Mouse (Mus musculus): ENCODE results near the gene Stum. TPM values are rescaled to one million over a fixed set of nuclear protein-coding genes. Genes with fewer than 3 reads are reported as not detected.

Gene Stum
- polyA plus RNA-seq, 1 experiment from 2014 or later = 15.6 TPM

- Histone ChIP-seq H3K27ac (no peak overlapping the region), H3K4me3 (replicated peaks; ENCODE audit: low read length) (no peak overlapping the region), H3K9me3 (ENCODE audit: control insufficient read depth, low read length) (no peaks in the 10 kb centered on the region), H3K9ac (no peak overlapping the region), H3K4me1 (replicated peaks; ENCODE audit: control insufficient read depth, insufficient read depth, low read length) (no peaks in the 10 kb centered on the region), H3K27me3 (ENCODE audit: control insufficient read depth, insufficient read depth, low read length) (no peaks in the 10 kb centered on the region), H3K36me3 (replicated peaks; ENCODE audit: control insufficient read depth, insufficient read depth) (no peaks in the 10 kb centered on the region), H3K4me2 (replicated peaks) (no peak overlapping the region)
- DNase-seq (ENCODE audit: low spot score) (no peak), ATAC-seq (ENCODE audit: low FRiP score) (no peak)
- 70% methylated on average over 4 of the region's 4 CpGs for WGBS
Measured at GRCm38 (mm10) chr1:180502566-180502965, 19.3 kb upstream of the Stum start.

GRCm38 (mm10) chr1:180500641-180501040 lies 17.3 kb upstream of the Stum start:
- Histone ChIP-seq H3K9me3 (ENCODE audit: control insufficient read depth, low read length) (no peaks in the 10 kb centered on the region), H3K4me2 (replicated peaks) (no peak overlapping the region), H3K27ac (no peak overlapping the region), H3K4me3 (replicated peaks; ENCODE audit: low read length) (no peak overlapping the region), H3K9ac (no peak overlapping the region), H3K27me3 (ENCODE audit: control insufficient read depth, insufficient read depth, low read length) (no peaks in the 10 kb centered on the region), H3K36me3 (replicated peaks; ENCODE audit: control insufficient read depth, insufficient read depth) (no peaks in the 10 kb centered on the region), H3K4me1 (replicated peaks; ENCODE audit: control insufficient read depth, insufficient read depth, low read length) (no peaks in the 10 kb centered on the region)
- WGBS = 98% methylated on average over 5 of the region's 5 CpGs
- DNase-seq (ENCODE audit: low spot score) (no peak), ATAC-seq (ENCODE audit: low FRiP score) (no peak)

- Histone ChIP-seq H3K9me3 (ENCODE audit: control insufficient read depth, low read length) (no peaks in the 10 kb centered on the region), H3K4me1 (replicated peaks; ENCODE audit: control insufficient read depth, insufficient read depth, low read length) (no peaks in the 10 kb centered on the region), H3K36me3 (replicated peaks; ENCODE audit: control insufficient read depth, insufficient read depth) (no peaks in the 10 kb centered on the region), H3K27ac (no peak overlapping the region), H3K27me3 (ENCODE audit: control insufficient read depth, insufficient read depth, low read length) (no peaks in the 10 kb centered on the region), H3K4me3 (replicated peaks; ENCODE audit: low read length) (no peak overlapping the region), H3K4me2 (replicated peaks) (no peak overlapping the region), H3K9ac (no peak overlapping the region)
- WGBS = 55% methylated on average over 4 of the region's 4 CpGs
- DNase-seq (ENCODE audit: low spot score) (no peak), ATAC-seq (ENCODE audit: low FRiP score) (no peak)
Measured at GRCm38 (mm10) chr1:180500218-180500617, 16.9 kb upstream of the Stum start.

DNA sequence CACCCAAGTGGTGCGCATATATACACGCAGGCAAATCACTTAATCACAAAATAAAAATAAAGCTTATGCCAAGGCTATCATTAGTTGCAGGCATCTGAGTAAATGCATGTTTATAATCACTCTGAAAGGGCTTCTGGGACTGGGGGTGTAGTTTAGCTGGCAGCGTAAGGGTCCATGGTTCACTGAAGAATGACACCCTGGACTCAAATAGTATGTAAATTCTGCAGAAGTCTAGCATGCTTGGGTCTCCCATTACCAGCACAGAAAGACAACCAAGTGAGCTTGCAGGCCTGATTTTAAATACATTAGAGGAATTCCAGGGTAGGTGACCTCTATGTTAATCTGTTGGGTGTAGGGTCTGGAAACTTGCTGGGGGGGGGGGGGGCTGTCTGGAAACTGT lies 16.5 kb upstream of the Stum start:
- DNase-seq (ENCODE audit: low spot score) = no peak
- no peaks in the 10 kb centered on the region for H3K9me3 ChIP-seq (ENCODE audit: control insufficient read depth, low read length)
- no peak for ATAC-seq (ENCODE audit: low FRiP score)
- H3K36me3 ChIP-seq (replicated peaks; ENCODE audit: control insufficient read depth, insufficient read depth) = no peaks in the 10 kb centered on the region
- no peak overlapping the region for H3K27ac ChIP-seq
- H3K9ac ChIP-seq = no peak overlapping the region
- H3K4me2 ChIP-seq (replicated peaks) = no peak overlapping the region
- no peaks in the 10 kb centered on the region for H3K27me3 ChIP-seq (ENCODE audit: control insufficient read depth, insufficient read depth, low read length)
- WGBS = 91% methylated on average over 3 of the region's 3 CpGs
- no peaks in the 10 kb centered on the region for H3K4me1 ChIP-seq (replicated peaks; ENCODE audit: control insufficient read depth, insufficient read depth, low read length)
- H3K4me3 ChIP-seq (replicated peaks; ENCODE audit: low read length) = no peak overlapping the region

GRCm38 (mm10) chr1:180492777-180493176 lies 9.5 kb upstream of the Stum start:
- Histone ChIP-seq H3K36me3 (replicated peaks; ENCODE audit: control insufficient read depth, insufficient read depth) (no peaks in the 10 kb centered on the region), H3K27me3 (ENCODE audit: control insufficient read depth, insufficient read depth, low read length) (no peaks in the 10 kb centered on the region), H3K4me2 (replicated peaks) (no peak overlapping the region), H3K9me3 (ENCODE audit: control insufficient read depth, low read length) (no peaks in the 10 kb centered on the region), H3K9ac (no peak overlapping the region), H3K27ac (no peak overlapping the region), H3K4me1 (replicated peaks; ENCODE audit: control insufficient read depth, insufficient read depth, low read length) (no peaks in the 10 kb centered on the region), H3K4me3 (replicated peaks; ENCODE audit: low read length) (no peak overlapping the region)
- WGBS = 72% methylated on average over 9 of the region's 9 CpGs
- ATAC-seq (ENCODE audit: low FRiP score) = no peak
- no peak for DNase-seq (ENCODE audit: low spot score)

DNA sequence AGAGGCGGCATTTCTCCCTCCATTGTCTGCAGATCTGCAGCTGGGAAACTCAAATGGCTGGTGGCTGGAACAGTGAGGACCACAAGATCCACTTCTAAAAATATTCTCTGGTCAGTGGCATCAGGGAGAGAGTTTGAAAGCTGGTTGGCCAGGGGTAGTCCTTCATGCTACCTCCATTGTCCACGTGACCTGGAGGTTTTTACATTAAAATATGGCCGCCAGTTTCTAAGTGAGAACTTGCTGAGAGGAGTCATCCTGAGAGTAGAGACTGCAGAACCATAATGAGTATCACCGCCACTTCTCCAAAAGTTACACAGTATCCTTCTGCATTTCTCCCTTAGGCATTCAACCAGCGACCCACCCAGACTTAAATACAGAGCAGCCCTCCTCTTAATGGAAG lies 2.0 kb upstream of the Stum start:
- DNase-seq (ENCODE audit: low spot score) (no peak), ATAC-seq (ENCODE audit: low FRiP score) (no peak)
- H3K27ac ChIP-seq = no peak overlapping the region
- H3K9me3 ChIP-seq (ENCODE audit: control insufficient read depth, low read length) = no peaks in the 10 kb centered on the region
- no peak overlapping the region for H3K4me2 ChIP-seq (replicated peaks)
- H3K36me3 ChIP-seq (replicated peaks; ENCODE audit: control insufficient read depth, insufficient read depth) = no peaks in the 10 kb centered on the region
- 93% methylated on average over 5 of the region's 5 CpGs for WGBS
- no peak overlapping the region for H3K9ac ChIP-seq
- H3K4me3 ChIP-seq (replicated peaks; ENCODE audit: low read length) = no peak overlapping the region
- H3K4me1 ChIP-seq (replicated peaks; ENCODE audit: control insufficient read depth, insufficient read depth, low read length) = peaks cover 12% of the 10 kb centered on the region
- peaks cover 36% of the 10 kb centered on the region for H3K27me3 ChIP-seq (ENCODE audit: control insufficient read depth, insufficient read depth, low read length)

DNA sequence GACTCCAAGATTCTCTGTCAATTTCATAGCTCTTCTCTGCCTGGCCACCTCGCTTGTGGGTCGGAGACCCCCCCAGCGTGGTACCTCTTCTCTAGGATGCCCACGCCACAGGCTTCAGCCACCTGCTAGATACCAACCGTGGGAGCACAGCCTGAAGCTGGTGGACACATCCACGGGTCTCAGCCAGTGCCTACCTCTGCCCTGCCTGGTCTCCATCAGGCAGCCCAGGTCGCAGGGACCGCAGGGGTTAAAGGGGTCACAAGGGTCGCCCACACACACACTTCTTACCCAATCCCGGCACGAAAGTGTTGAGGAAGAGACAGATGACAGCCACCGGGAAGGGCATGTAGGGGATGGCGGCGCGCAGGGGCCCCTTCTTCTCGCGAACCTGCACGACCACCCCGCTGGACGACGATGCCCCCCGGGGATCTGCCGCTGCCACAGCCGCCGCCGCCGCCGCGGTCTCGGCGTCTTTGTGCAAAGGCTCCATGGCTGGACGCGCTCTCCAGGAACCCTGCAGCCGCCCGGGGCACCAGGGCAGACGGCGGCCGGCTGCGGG lies 385 bp downstream of the Stum start:
- H3K27ac ChIP-seq = 0 out of 2 replicates have a peak overlapping the region, but pooled peaks have one; percentile 4
- H3K36me3 ChIP-seq (replicated peaks; ENCODE audit: control insufficient read depth, insufficient read depth) = no peaks in the 10 kb centered on the region
- peak overlapping the region; percentile 46 for H3K4me3 ChIP-seq (replicated peaks; ENCODE audit: low read length)
- peaks cover 12% of the 10 kb centered on the region for H3K4me1 ChIP-seq (replicated peaks; ENCODE audit: control insufficient read depth, insufficient read depth, low read length)
- DNase-seq (ENCODE audit: low spot score) = peak; percentile 37
- ATAC-seq (ENCODE audit: low FRiP score) = peak; percentile 12; the same call in 1 of the 2 replicates
- no peaks in the 10 kb centered on the region for H3K9me3 ChIP-seq (ENCODE audit: control insufficient read depth, low read length)
- peaks cover 36% of the 10 kb centered on the region for H3K27me3 ChIP-seq (ENCODE audit: control insufficient read depth, insufficient read depth, low read length)
- H3K9ac ChIP-seq = peak overlapping the region; percentile 66
- H3K4me2 ChIP-seq (replicated peaks) = peak overlapping the region; percentile 74
- 4% methylated on average over 37 of the region's 39 CpGs for WGBS

DNA sequence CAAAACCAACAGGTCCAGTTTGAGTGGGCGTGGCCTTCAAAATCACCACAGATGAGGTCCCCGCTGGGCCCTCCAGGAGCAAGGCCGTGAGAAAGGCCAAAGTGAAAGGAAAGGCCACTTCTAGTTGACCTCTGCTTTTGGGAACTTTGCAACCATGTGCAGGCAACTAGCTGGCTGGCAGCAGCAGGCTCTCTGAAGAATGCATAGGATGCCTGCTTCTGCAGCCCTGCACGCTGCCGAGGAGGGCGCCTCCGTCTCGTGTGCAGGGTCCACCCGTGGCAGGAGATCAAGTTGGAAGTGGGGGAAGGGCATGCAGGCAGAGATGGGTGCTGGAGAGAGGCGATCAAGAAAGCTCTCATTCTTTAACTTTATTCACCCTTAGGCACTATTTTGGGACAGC lies 1.3 kb downstream of the Stum start:
- no peaks in the 10 kb centered on the region for H3K9me3 ChIP-seq (ENCODE audit: control insufficient read depth, low read length)
- no peak overlapping the region for H3K27ac ChIP-seq
- no peak overlapping the region for H3K9ac ChIP-seq
- no peak for DNase-seq (ENCODE audit: low spot score)
- peak overlapping the region; percentile 74 for H3K4me2 ChIP-seq (replicated peaks)
- no peaks in the 10 kb centered on the region for H3K36me3 ChIP-seq (replicated peaks; ENCODE audit: control insufficient read depth, insufficient read depth)
- no peak for ATAC-seq (ENCODE audit: low FRiP score)
- peak overlapping the region; percentile 46 for H3K4me3 ChIP-seq (replicated peaks; ENCODE audit: low read length)
- peaks cover 36% of the 10 kb centered on the region for H3K27me3 ChIP-seq (ENCODE audit: control insufficient read depth, insufficient read depth, low read length)
- H3K4me1 ChIP-seq (replicated peaks; ENCODE audit: control insufficient read depth, insufficient read depth, low read length) = peaks cover 12% of the 10 kb centered on the region
- 8% methylated on average over 10 of the region's 10 CpGs for WGBS

GRCm38 (mm10) chr1:180481331-180481730 lies 2.0 kb downstream of the Stum start:
- Histone ChIP-seq H3K27me3 (ENCODE audit: control insufficient read depth, insufficient read depth, low read length) (peaks cover 36% of the 10 kb centered on the region), H3K4me3 (replicated peaks; ENCODE audit: low read length) (no peak overlapping the region), H3K4me1 (replicated peaks; ENCODE audit: control insufficient read depth, insufficient read depth, low read length) (peaks cover 12% of the 10 kb centered on the region), H3K9me3 (ENCODE audit: control insufficient read depth, low read length) (no peaks in the 10 kb centered on the region), H3K9ac (no peak overlapping the region), H3K36me3 (replicated peaks; ENCODE audit: control insufficient read depth, insufficient read depth) (no peaks in the 10 kb centered on the region), H3K4me2 (replicated peaks) (no peak overlapping the region), H3K27ac (no peak overlapping the region)
- ATAC-seq (ENCODE audit: low FRiP score) (no peak), DNase-seq (ENCODE audit: low spot score) (no peak)
- WGBS = 43% methylated on average over 8 of the region's 8 CpGs

DNA sequence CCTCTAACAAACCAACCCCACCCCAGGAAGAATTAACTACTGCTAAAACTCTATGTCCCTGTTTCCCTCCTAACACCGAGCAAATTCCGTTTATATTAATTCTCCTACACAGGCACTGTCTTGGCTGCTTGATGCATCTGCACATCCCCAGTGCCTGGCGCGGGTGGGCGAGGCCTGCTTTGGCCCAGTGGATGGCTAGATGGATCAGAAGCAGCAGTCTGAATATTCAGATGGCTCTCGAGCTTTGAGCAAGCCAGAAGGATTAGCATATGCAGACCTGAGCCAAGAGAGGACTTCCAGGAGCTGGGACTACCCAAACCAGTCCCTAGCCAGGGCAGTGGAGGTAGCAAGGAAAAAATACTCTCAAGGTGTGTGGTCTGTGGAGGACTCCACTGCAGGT lies 3.0 kb downstream of the Stum start:
- Histone ChIP-seq H3K4me2 (replicated peaks) (no peak overlapping the region), H3K9ac (no peak overlapping the region), H3K27ac (no peak overlapping the region), H3K27me3 (ENCODE audit: control insufficient read depth, insufficient read depth, low read length) (peaks cover 30% of the 10 kb centered on the region), H3K36me3 (replicated peaks; ENCODE audit: control insufficient read depth, insufficient read depth) (no peaks in the 10 kb centered on the region), H3K9me3 (ENCODE audit: control insufficient read depth, low read length) (no peaks in the 10 kb centered on the region), H3K4me3 (replicated peaks; ENCODE audit: low read length) (no peak overlapping the region), H3K4me1 (replicated peaks; ENCODE audit: control insufficient read depth, insufficient read depth, low read length) (peaks cover 12% of the 10 kb centered on the region)
- WGBS = 36% methylated on average over 6 of the region's 6 CpGs
- DNase-seq (ENCODE audit: low spot score) (no peak), ATAC-seq (ENCODE audit: low FRiP score) (no peak)
